Mouse (Mus musculus): ENCODE data around the gene Ltn1. TPM values are rescaled to one million over a fixed set of nuclear protein-coding genes. Genes with fewer than 3 reads are reported as not detected.
A peak's percentile ranks its signal among the peaks of the same experiment; 100 is the strongest.

The Ltn1 gene
- total RNA-seq, 1 experiment = 21.8 TPM

DNA sequence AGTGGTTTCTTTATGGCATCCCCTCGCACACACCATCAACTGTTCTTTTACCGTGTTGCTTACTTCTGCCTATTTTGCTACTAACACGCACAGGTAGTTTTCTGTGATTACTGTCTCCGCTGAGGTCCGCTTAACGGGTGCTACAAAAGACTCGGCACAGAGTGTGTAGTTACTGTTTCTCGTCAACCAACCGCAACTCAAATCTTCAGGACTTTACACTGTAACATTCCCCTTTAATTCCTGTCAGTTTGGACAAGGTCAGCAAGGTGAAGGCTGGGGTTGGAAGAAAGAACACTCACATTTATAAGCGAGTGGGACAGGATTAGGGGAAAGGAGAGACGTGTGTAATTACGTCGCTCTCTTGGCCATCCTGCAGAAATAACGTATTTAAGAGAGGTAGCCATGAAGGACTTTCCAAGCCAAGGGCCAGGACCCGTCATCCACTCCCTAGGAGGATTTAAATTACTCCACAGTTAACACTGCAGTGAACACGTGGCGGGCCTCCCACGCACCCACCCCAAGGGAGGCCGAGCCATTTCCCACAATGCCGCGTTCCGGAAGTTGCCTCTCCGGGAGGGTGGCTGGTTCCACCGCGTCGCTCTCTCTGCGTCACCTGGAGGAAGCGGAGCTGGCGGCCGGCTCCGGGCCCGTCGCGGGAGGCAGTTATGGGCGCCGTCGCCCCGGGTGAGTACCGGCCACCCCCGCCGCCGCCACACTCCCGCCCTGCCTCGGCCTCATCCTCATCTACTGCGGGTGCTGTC, 22.2 kb upstream of the Ltn1 start, which contains the start of gene Usp16:
TSS of gene Usp16 (plus strand) at position 285 of the 761 bp plus-strand sequence.
- Histone ChIP-seq H3K4me1 (ENCODE audit: control insufficient read depth in 2 of 2, insufficient read depth in 2 of 2, low read length in 2 of 2, poor library complexity in 1 of 2) (peaks cover 3 to 7% of the 10 kb centered on the region in 2 experiments; a peak in 2 of 4 replicates), H3K36me3 (ENCODE audit: control insufficient read depth, insufficient read depth, low read length, poor library complexity, severe bottlenecking) (no peaks in the 10 kb centered on the region), H3K27ac (ENCODE audit: insufficient read depth, low read depth, low read length, poor library complexity, severe bottlenecking) (no peak within 1 kb of the TSS; the same call in 1 of the 2 replicates), H3K9me3 (ENCODE audit: control insufficient read depth, insufficient read depth, low read depth, low read length) (no peaks in the 10 kb centered on the region), H3K4me3 (ENCODE audit: insufficient read depth in 1 of 2, low read depth in 1 of 2, low read length in 2 of 2, poor library complexity in 1 of 2, severe bottlenecking in 1 of 2) (peak within 1 kb of the TSS; percentile 71 to 95), H3K9ac (ENCODE audit: insufficient read depth, low read depth, low read length, poor library complexity, severe bottlenecking) (peak within 1 kb of the TSS; percentile 88)
- peak; percentile 72 for TF ChIP-seq HCFC1 (IDR thresholded peaks at IDR 0.05; ENCODE audit: borderline replicate concordance, insufficient read depth, low read length)
- TF ChIP-seq CHD2 (IDR thresholded peaks at IDR 0.05; ENCODE audit: low read depth, low read length) = no peak
- DNase-seq (ENCODE audit: low read depth, low spot score) = peak; percentile 54
- in situ Hi-C loops (cut with MboI; ENCODE audit: low sequenced_read_pairs in 2 of 2, unreplicated experiment in 2 of 2) = no loop called here

DNA sequence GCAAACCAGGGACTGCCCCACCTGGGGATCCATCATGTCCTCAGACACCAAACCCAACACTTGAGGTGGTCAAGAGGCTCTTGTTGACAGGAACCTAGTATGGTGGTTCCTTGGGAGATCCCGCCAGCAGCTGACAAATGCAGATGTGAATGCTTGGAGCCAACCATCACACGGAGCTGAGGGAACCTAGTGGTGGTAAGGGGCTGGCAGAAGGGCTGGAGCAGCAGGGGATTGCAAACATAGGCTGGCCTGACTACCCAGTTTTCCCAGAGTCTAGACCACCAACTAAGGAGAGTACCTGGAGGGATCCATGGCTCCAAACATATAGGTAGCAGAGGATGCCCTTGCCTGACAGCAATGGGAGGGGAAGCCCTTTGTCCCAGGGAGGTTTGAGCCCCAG, 20.8 kb upstream of the Ltn1 start:
- no peaks in the 10 kb centered on the region for H3K36me3 ChIP-seq (ENCODE audit: control insufficient read depth, insufficient read depth, low read length, poor library complexity, severe bottlenecking)
- peaks cover 3 to 7% of the 10 kb centered on the region in 2 experiments; a peak in 2 of 4 replicates for H3K4me1 ChIP-seq (ENCODE audit: control insufficient read depth in 2 of 2, insufficient read depth in 2 of 2, low read length in 2 of 2, poor library complexity in 1 of 2)
- no peak overlapping the region for H3K27ac ChIP-seq (ENCODE audit: insufficient read depth, low read depth, low read length, poor library complexity, severe bottlenecking)
- H3K4me3 ChIP-seq (ENCODE audit: insufficient read depth in 1 of 2, low read depth in 1 of 2, low read length in 2 of 2, poor library complexity in 1 of 2, severe bottlenecking in 1 of 2) = no peak overlapping the region
- no peak for DNase-seq (ENCODE audit: low read depth, low spot score)
- in situ Hi-C loops (cut with MboI; ENCODE audit: low sequenced_read_pairs in 2 of 2, unreplicated experiment in 2 of 2) = no loop called here
- H3K9ac ChIP-seq (ENCODE audit: insufficient read depth, low read depth, low read length, poor library complexity, severe bottlenecking) = no peak overlapping the region
- no peaks in the 10 kb centered on the region for H3K9me3 ChIP-seq (ENCODE audit: control insufficient read depth, insufficient read depth, low read depth, low read length)
- TF ChIP-seq ZNF384 (IDR thresholded peaks at IDR 0.05; ENCODE audit: low read depth, low read length) = no peak
- no peak for TF ChIP-seq MAFK (IDR thresholded peaks at IDR 0.05; ENCODE audit: insufficient read depth, low read depth, low read length)
- TF ChIP-seq CHD2 (IDR thresholded peaks at IDR 0.05; ENCODE audit: low read depth, low read length) = no peak
- no peak for TF ChIP-seq HCFC1 (IDR thresholded peaks at IDR 0.05; ENCODE audit: borderline replicate concordance, insufficient read depth, low read length)
- TF ChIP-seq ZC3H11A (IDR thresholded peaks at IDR 0.05; ENCODE audit: borderline replicate concordance, low read depth, low read length) = no peak

DNA sequence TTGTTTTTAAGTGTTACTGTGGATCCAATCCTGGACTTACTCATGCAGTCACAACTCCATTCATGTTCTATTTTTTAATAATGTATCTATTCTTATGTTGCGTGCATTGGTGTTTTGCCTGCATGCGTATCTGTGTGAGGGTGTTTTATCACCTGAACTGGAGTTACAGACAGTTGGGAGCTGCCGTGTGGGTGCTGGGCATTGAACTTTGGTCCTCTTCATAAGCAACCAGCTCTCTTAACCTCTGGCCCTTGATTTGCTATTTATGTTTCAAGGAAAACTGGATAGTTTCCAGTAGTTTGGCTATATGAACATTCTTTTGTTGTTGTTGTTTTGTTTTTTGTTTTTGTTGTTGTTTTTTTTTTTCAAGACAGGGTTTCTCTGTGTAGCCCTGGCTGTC, 13.1 kb upstream of the Ltn1 start:
- in situ Hi-C loops (cut with MboI; ENCODE audit: low sequenced_read_pairs in 2 of 2, unreplicated experiment in 2 of 2) = no loop called here
- no peak overlapping the region for H3K4me3 ChIP-seq (ENCODE audit: insufficient read depth in 1 of 2, low read depth in 1 of 2, low read length in 2 of 2, poor library complexity in 1 of 2, severe bottlenecking in 1 of 2)
- no peak overlapping the region for H3K27ac ChIP-seq (ENCODE audit: insufficient read depth, low read depth, low read length, poor library complexity, severe bottlenecking)
- DNase-seq (ENCODE audit: low read depth, low spot score) = no peak
- H3K9me3 ChIP-seq (ENCODE audit: control insufficient read depth, insufficient read depth, low read depth, low read length) = no peaks in the 10 kb centered on the region
- no peaks in the 10 kb centered on the region for H3K36me3 ChIP-seq (ENCODE audit: control insufficient read depth, insufficient read depth, low read length, poor library complexity, severe bottlenecking)
- TF ChIP-seq ZC3H11A (IDR thresholded peaks at IDR 0.05; ENCODE audit: borderline replicate concordance, low read depth, low read length) (no peak), ZNF384 (IDR thresholded peaks at IDR 0.05; ENCODE audit: low read depth, low read length) (no peak), CHD2 (IDR thresholded peaks at IDR 0.05; ENCODE audit: low read depth, low read length) (no peak), MAFK (IDR thresholded peaks at IDR 0.05; ENCODE audit: insufficient read depth, low read depth, low read length) (no peak), HCFC1 (IDR thresholded peaks at IDR 0.05; ENCODE audit: borderline replicate concordance, insufficient read depth, low read length) (no peak)
- peaks cover 0 to 6% of the 10 kb centered on the region in 2 experiments; a peak in 1 of 4 replicates for H3K4me1 ChIP-seq (ENCODE audit: control insufficient read depth in 2 of 2, insufficient read depth in 2 of 2, low read length in 2 of 2, poor library complexity in 1 of 2)
- no peak overlapping the region for H3K9ac ChIP-seq (ENCODE audit: insufficient read depth, low read depth, low read length, poor library complexity, severe bottlenecking)

DNA sequence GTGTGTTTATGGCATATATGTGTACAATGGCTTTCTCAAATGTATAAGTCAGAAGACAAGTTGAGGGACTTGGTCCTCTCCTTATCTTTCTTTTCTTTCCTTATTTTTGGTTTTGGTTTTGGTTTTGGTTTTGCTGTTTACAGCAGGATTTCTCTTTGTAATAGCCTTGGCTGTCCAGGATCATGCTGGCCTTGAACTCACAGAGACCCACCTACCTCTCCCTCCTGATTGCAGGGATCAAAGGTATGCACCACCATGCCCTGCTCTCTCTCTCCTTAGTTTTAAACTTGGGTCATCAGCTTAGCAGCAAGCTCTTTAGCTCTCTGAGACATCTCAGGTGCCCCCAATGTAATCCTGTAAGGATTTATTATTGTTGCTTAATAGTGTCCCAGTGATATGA, 12.7 kb upstream of the Ltn1 start:
- DNase-seq (ENCODE audit: low read depth, low spot score) = no peak
- no peak overlapping the region for H3K4me3 ChIP-seq (ENCODE audit: insufficient read depth in 1 of 2, low read depth in 1 of 2, low read length in 2 of 2, poor library complexity in 1 of 2, severe bottlenecking in 1 of 2)
- TF ChIP-seq HCFC1 (IDR thresholded peaks at IDR 0.05; ENCODE audit: borderline replicate concordance, insufficient read depth, low read length) = no peak
- TF ChIP-seq ZC3H11A (IDR thresholded peaks at IDR 0.05; ENCODE audit: borderline replicate concordance, low read depth, low read length) = no peak
- TF ChIP-seq CHD2 (IDR thresholded peaks at IDR 0.05; ENCODE audit: low read depth, low read length) = no peak
- no peak for TF ChIP-seq MAFK (IDR thresholded peaks at IDR 0.05; ENCODE audit: insufficient read depth, low read depth, low read length)
- TF ChIP-seq ZNF384 (IDR thresholded peaks at IDR 0.05; ENCODE audit: low read depth, low read length) = no peak
- H3K4me1 ChIP-seq (ENCODE audit: control insufficient read depth in 2 of 2, insufficient read depth in 2 of 2, low read length in 2 of 2, poor library complexity in 1 of 2) = peaks cover 0 to 6% of the 10 kb centered on the region in 2 experiments; a peak in 1 of 4 replicates
- no peak overlapping the region for H3K27ac ChIP-seq (ENCODE audit: insufficient read depth, low read depth, low read length, poor library complexity, severe bottlenecking)
- H3K9ac ChIP-seq (ENCODE audit: insufficient read depth, low read depth, low read length, poor library complexity, severe bottlenecking) = no peak overlapping the region
- H3K9me3 ChIP-seq (ENCODE audit: control insufficient read depth, insufficient read depth, low read depth, low read length) = no peaks in the 10 kb centered on the region
- H3K36me3 ChIP-seq (ENCODE audit: control insufficient read depth, insufficient read depth, low read length, poor library complexity, severe bottlenecking) = no peaks in the 10 kb centered on the region
- in situ Hi-C loops (cut with MboI; ENCODE audit: low sequenced_read_pairs in 2 of 2, unreplicated experiment in 2 of 2) = no loop called here
